Comparison of ENCODE assay signal across 8 mouse cellular contexts in genomic region chr4:116123602-116124519, GRCm38 (mm10). TPM values are rescaled to one million over a fixed set of nuclear protein-coding genes. Genes with fewer than 3 reads are reported as not detected.
A peak's percentile ranks its signal among the peaks of the same experiment; 100 is the strongest.
DNase-seq lines count a peak whose midpoint lies in the region; ATAC-seq and TF ChIP-seq lines count a peak whose summit lies in the region.

Gene Rad54l (minus strand): TSS chr4:116123690.
Gene Pomgnt1 (plus strand): TSS chr4:116123840.

- WGBS in forebrain, embryonic 10.5 days: 5% methylated on average over 24 of the region's 24 CpGs
- 6% methylated on average over 24 of the region's 24 CpGs for WGBS in heart, embryonic 15.5 days
- WGBS in liver, embryonic 16.5 days (ENCODE audit: insufficient replicate concordance): 5% methylated on average over 24 of the region's 24 CpGs
- WGBS in neural tube, embryonic 12.5 days: 7% methylated on average over 24 of the region's 24 CpGs
- 5% methylated on average over 24 of the region's 24 CpGs for WGBS in stomach, postnatal 0 days

- TF ChIP-seq EP300 in stomach, postnatal 0 days (optimal IDR thresholded peaks at IDR 0.05): no peak

- peaks cover 29% of the 10 kb centered on the region for H3K36me3 ChIP-seq in E14TG2a.4 (ENCODE audit: insufficient read depth, low read length)
- H3K36me3 ChIP-seq in forebrain, embryonic 10.5 days (replicated peaks): peaks cover 27% of the 10 kb centered on the region
- H3K36me3 ChIP-seq in heart, embryonic 15.5 days: no peaks in the 10 kb centered on the region
- no peaks in the 10 kb centered on the region for H3K36me3 ChIP-seq in liver, embryonic 16.5 days (ENCODE audit: control insufficient read depth, insufficient read depth)
- no peaks in the 10 kb centered on the region for H3K36me3 ChIP-seq in neural tube, embryonic 12.5 days
- H3K36me3 ChIP-seq in stomach, postnatal 0 days (ENCODE audit: control insufficient read depth, insufficient read depth, low read length): no peaks in the 10 kb centered on the region

- H3K9ac ChIP-seq in heart, embryonic 15.5 days: peak within 1 kb of the TSS; percentile 64
- H3K9ac ChIP-seq in liver, embryonic 16.5 days (ENCODE audit: low read depth, low read length): peak within 1 kb of the TSS; percentile 70
- peak within 1 kb of the TSS; percentile 49 for H3K9ac ChIP-seq in neural tube, embryonic 12.5 days
- peak within 1 kb of the TSS; percentile 55 for H3K9ac ChIP-seq in stomach, postnatal 0 days (ENCODE audit: low read length)

- peak within 1 kb of the TSS; percentile 87 for H3K27ac ChIP-seq in forebrain, embryonic 10.5 days
- peak within 1 kb of the TSS; percentile 83 for H3K27ac ChIP-seq in heart, embryonic 15.5 days
- H3K27ac ChIP-seq in liver, embryonic 16.5 days (ENCODE audit: low read length): peak within 1 kb of the TSS; percentile 75
- H3K27ac ChIP-seq in neural tube, embryonic 12.5 days: no peak within 1 kb of the TSS
- 0 out of 2 replicates have a peak within 1 kb of the TSS, but pooled peaks have one; percentile 20 for H3K27ac ChIP-seq in stomach, postnatal 0 days (replicated peaks)

- H3K4me3 ChIP-seq in E14TG2a.4 (replicated peaks; ENCODE audit: low read length): peak within 1 kb of the TSS; percentile 94
- H3K4me3 ChIP-seq in forebrain, embryonic 10.5 days: peak within 1 kb of the TSS; percentile 81
- peak within 1 kb of the TSS; percentile 68 for H3K4me3 ChIP-seq in heart, embryonic 15.5 days
- peak within 1 kb of the TSS; percentile 78 for H3K4me3 ChIP-seq in liver, embryonic 16.5 days (ENCODE audit: low read depth, low read length)
- peak within 1 kb of the TSS; percentile 55 for H3K4me3 ChIP-seq in neural tube, embryonic 12.5 days
- peak within 1 kb of the TSS; percentile 52 for H3K4me3 ChIP-seq in stomach, postnatal 0 days (ENCODE audit: low read depth, low read length)

- DNase-seq in c-Kit-positive CD71-negative TER-119-negative erythroid progenitor cells, embryonic 14.5 days (ENCODE audit: low read depth): peak; percentile 87
- DNase-seq in forebrain, embryonic 10.5 days (ENCODE audit: extremely low spot score, low spot score): peak; percentile 93
- DNase-seq in kidney, postnatal 14 days: peak; percentile 91
- peak; percentile 87 for DNase-seq in stomach, postnatal 0 days (ENCODE audit: low spot score)

- H3K27me3 ChIP-seq in E14TG2a.4 (ENCODE audit: insufficient read depth, low read length): no peaks in the 10 kb centered on the region
- no peaks in the 10 kb centered on the region for H3K27me3 ChIP-seq in forebrain, embryonic 10.5 days (ENCODE audit: poor library complexity, severe bottlenecking)
- no peaks in the 10 kb centered on the region for H3K27me3 ChIP-seq in heart, embryonic 15.5 days
- no peaks in the 10 kb centered on the region for H3K27me3 ChIP-seq in liver, embryonic 16.5 days (ENCODE audit: control insufficient read depth, insufficient read depth, low read depth, low read length)
- no peaks in the 10 kb centered on the region for H3K27me3 ChIP-seq in neural tube, embryonic 12.5 days (replicated peaks)
- H3K27me3 ChIP-seq in stomach, postnatal 0 days (ENCODE audit: control insufficient read depth, insufficient read depth, low read length): no peaks in the 10 kb centered on the region

- TF ChIP-seq CTCF in E14TG2a.4 (conservative IDR thresholded peaks at IDR 0.05; ENCODE audit: low read length): 0 out of 2 replicates have a peak, but pooled peaks have one; percentile 21
- TF ChIP-seq CTCF in stomach, postnatal 0 days (IDR thresholded peaks at IDR 0.05; ENCODE audit: low read depth): peak; percentile 55

- peak within 1 kb of the TSS; percentile 77 for H3K4me2 ChIP-seq in heart, embryonic 15.5 days
- H3K4me2 ChIP-seq in liver, embryonic 16.5 days (ENCODE audit: low read depth, low read length): peak within 1 kb of the TSS; percentile 68
- peak within 1 kb of the TSS; percentile 74 for H3K4me2 ChIP-seq in neural tube, embryonic 12.5 days (replicated peaks)
- peak within 1 kb of the TSS; percentile 58 for H3K4me2 ChIP-seq in stomach, postnatal 0 days (replicated peaks; ENCODE audit: low read depth)

- no peaks in the 10 kb centered on the region for H3K9me3 ChIP-seq in E14TG2a.4 (ENCODE audit: low read length)
- H3K9me3 ChIP-seq in forebrain, embryonic 10.5 days: no peaks in the 10 kb centered on the region
- H3K9me3 ChIP-seq in heart, embryonic 15.5 days (replicated peaks): no peaks in the 10 kb centered on the region
- no peaks in the 10 kb centered on the region for H3K9me3 ChIP-seq in liver, embryonic 16.5 days (replicated peaks; ENCODE audit: control insufficient read depth, low read length)
- no peaks in the 10 kb centered on the region for H3K9me3 ChIP-seq in neural tube, embryonic 12.5 days
- no peaks in the 10 kb centered on the region for H3K9me3 ChIP-seq in stomach, postnatal 0 days (ENCODE audit: control insufficient read depth, low read length)

- peaks cover 71% of the 10 kb centered on the region for H3K4me1 ChIP-seq in E14TG2a.4 (replicated peaks; ENCODE audit: low read depth, low read length)
- peaks cover 27% of the 10 kb centered on the region for H3K4me1 ChIP-seq in forebrain, embryonic 10.5 days
- H3K4me1 ChIP-seq in heart, embryonic 15.5 days (replicated peaks): peaks cover 10% of the 10 kb centered on the region
- H3K4me1 ChIP-seq in liver, embryonic 16.5 days (ENCODE audit: control insufficient read depth, low read depth, low read length): peaks cover 28% of the 10 kb centered on the region
- peaks cover 15% of the 10 kb centered on the region for H3K4me1 ChIP-seq in neural tube, embryonic 12.5 days
- H3K4me1 ChIP-seq in stomach, postnatal 0 days (replicated peaks; ENCODE audit: control insufficient read depth, insufficient read depth): peaks cover 4% of the 10 kb centered on the region; the same call in 1 of the 2 replicates

- ATAC-seq in heart, embryonic 15.5 days (replicated peaks; ENCODE audit: insufficient number of reproducible peaks, insufficient read depth, low FRiP score, low read depth): peak; percentile 99
- ATAC-seq in liver, embryonic 16.5 days (ENCODE audit: low read depth): peak; percentile 99
- peak; percentile 97 for ATAC-seq in neural tube, embryonic 12.5 days (ENCODE audit: low FRiP score, low read depth)
- peak; percentile 92 for ATAC-seq in stomach, postnatal 0 days (ENCODE audit: low FRiP score, low TSS enrichment)

RNA-seq across cellular contexts. Expression of gene Rad54l, which starts in this region (rescaled TPM):
- polyA plus RNA-seq in forebrain, embryonic 10.5 days (2016; fragmentation: Nextera tagmentation; extraction: Ambion mirVana): 91.5 and 95.8 TPM in 2 replicates
- polyA plus RNA-seq in heart, embryonic 15.5 days (2015; fragmentation: Nextera tagmentation; extraction: Ambion mirVana): 15.5 and 17.9 TPM in 2 replicates
- 23.1 and 23.7 TPM in 2 replicates for polyA plus RNA-seq in liver, embryonic 16.5 days (2015; fragmentation: Nextera tagmentation; extraction: Ambion mirVana)
- polyA plus RNA-seq in neural tube, embryonic 12.5 days (2016; fragmentation: Nextera tagmentation; extraction: Ambion mirVana): 26.9 and 29.4 TPM in 2 replicates
- polyA plus RNA-seq in stomach, postnatal 0 days (2015; fragmentation: Nextera tagmentation; extraction: Ambion mirVana): 5.1 and 5.3 TPM in 2 replicates

RNA-seq across cellular contexts. Expression of gene Pomgnt1, which starts in this region (rescaled TPM):
- 50.6 and 54.7 TPM in 2 replicates for polyA plus RNA-seq in forebrain, embryonic 10.5 days (2016; fragmentation: Nextera tagmentation; extraction: Ambion mirVana)
- 54.6 and 62.0 TPM in 2 replicates for polyA plus RNA-seq in heart, embryonic 15.5 days (2015; fragmentation: Nextera tagmentation; extraction: Ambion mirVana)
- 10.4 and 11.8 TPM in 2 replicates for polyA plus RNA-seq in liver, embryonic 16.5 days (2015; fragmentation: Nextera tagmentation; extraction: Ambion mirVana)
- 60.8 and 68.4 TPM in 2 replicates for polyA plus RNA-seq in neural tube, embryonic 12.5 days (2016; fragmentation: Nextera tagmentation; extraction: Ambion mirVana)
- 26.6 and 29.6 TPM in 2 replicates for polyA plus RNA-seq in stomach, postnatal 0 days (2015; fragmentation: Nextera tagmentation; extraction: Ambion mirVana)
